Mouse (Mus musculus) retina, adult 2 months (tissue): ENCODE data around the gene Slc6a3.

ENCODE experiments used
- DNase-seq: peaks from one replicate; pipeline ENCODE4 v3.0.0-alpha.2; 2012; ENCODE audit warnings: low read depth, low spot score

The Slc6a3 gene

GRCm38 (mm10) chr13:73591488-73591887 is 54.9 kb downstream of the Slc6a3 start:
- no peak for DNase-seq

DNA sequence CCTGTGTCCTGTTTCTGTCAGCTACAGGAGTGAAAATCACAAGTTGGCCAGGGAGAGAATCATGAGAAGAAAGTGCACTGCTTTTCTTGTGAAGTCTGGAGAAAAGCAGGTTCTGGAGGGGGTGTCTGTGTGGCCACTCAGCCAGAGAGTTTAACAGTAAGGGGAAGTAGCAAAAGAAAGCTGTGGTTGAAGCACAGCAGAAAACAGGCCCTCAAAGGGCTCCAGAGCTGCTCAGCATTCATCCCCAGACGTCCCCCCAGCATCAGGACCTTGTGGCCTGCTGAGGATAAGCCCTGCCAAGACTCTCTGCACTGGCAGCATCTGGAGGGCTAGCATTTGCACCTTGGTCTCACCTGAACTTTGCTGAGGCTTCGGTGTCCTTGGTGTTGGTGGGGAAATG is 56.0 kb downstream of the Slc6a3 start:
- DNase-seq: no peak

DNA sequence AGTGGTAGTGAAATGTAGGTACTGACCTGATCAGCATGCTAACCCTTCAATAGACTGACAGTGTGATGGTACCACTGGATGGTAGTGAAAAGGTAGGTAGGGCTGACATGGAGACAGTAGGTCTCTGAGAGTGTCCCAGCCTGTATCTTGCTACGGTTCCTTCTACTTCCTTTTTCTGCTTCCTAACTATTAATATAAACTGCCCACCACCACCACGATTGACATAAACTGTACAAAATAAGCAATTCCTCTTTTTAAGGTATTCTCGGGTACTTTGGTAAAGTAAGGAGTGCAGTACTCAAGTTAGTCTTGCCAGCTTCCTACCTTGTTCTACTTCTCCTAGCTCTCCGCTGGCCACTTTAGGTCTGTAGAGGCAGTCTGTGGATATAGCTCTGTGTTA is 59.7 kb downstream of the Slc6a3 start:
- DNase-seq: no peak

- no peak for DNase-seq
Observed at GRCm38 (mm10) chr13:73600217-73600616, 63.7 kb downstream of the Slc6a3 start.

GRCm38 (mm10) chr13:73603046-73603445 is 66.5 kb downstream of the Slc6a3 start:
- no peak for DNase-seq

GRCm38 (mm10) chr13:73603522-73604155 is 67.1 kb downstream of the Slc6a3 start, which contains the start of gene Clptm1l:
Gene Clptm1l, plus strand, starts transcription at chr13:73604006.
- peak; percentile 88 for DNase-seq

- DNase-seq: no peak
Observed at GRCm38 (mm10) chr13:73604156-73604957, 67.8 kb downstream of the Slc6a3 start.

- DNase-seq: no peak
Observed at GRCm38 (mm10) chr13:73618406-73618805, 81.9 kb downstream of the Slc6a3 start.

DNA sequence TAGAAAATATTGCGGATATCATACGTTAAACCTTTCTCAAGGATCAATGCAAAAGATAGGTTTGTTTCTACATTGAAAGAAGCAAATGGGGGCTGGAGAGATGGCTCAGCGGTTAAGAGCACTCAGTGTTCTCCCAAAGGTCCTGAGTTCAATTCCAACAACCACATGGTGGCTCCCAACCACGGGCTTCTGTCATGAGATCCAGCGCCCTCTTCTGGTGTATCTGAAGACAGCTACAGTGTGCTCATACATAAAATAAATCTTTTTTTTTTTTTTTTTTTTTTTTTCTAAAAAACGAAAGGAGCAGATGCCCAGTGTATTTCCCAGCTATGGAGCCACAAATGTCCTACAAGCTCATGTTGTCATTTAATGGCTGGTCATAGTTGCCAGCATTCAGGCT is 84.1 kb downstream of the Slc6a3 start:
- no peak for DNase-seq

DNA sequence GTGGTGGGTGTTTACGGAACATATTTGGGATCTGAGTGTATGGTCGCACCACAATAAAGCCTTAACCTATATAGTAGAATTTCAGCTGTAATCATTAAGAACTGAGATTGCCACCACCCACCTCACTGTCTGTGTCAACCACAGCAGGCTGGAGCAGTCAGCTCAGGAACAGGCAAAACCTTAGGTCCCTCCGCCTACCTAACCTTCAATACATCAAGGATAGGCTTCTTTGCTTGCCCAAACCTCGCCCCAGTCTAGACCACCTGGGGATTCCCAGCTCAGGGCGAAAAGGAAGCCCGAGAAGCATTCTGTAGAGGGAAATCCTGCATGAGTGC is 89.8 kb downstream of the Slc6a3 start:
- DNase-seq: no peak

DNA sequence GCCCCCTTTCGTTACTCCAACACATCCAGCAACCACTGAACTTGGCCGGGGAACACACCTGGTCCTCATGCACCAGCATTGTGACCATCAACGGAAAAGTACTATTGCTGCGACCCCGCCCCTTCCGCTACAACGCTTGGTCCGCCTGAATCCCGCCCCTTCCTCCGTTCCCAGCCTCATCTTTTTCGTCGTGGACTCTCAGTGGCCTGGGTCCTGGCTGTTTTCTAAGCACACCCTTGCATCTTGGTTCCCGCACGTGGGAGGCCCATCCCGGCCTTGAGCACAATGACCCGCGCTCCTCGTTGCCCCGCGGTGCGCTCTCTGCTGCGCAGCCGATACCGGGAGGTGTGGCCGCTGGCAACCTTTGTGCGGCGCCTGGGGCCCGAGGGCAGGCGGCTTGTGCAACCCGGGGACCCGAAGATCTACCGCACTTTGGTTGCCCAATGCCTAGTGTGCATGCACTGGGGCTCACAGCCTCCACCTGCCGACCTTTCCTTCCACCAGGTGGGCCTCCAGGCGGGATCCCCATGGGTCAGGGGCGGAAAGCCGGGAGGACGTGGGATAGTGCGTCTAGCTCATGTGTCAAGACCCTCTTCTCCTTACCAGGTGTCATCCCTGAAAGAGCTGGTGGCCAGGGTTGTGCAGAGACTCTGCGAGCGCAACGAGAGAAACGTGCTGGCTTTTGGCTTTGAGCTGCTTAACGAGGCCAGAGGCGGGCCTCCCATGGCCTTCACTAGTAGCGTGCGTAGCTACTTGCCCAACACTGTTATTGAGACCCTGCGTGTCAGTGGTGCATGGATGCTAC is 90.4 kb downstream of the Slc6a3 start, which contains the start of gene Tert:
TSS of gene Tert (plus strand) at position 167 of the 805 bp plus-strand sequence.
- DNase-seq: no peak
